Mouse (Mus musculus) cerebral cortex, adult 2 months (tissue): ENCODE measurements around the gene Pax2.

ENCODE experiments used
- WGBS: fragments of 180-500 bp; shearing (Covaris S2); methylation state at CpG from one replicate; pipeline ENCODE4 v1.1.7; 2018; 5-methylcytosine and 5-hydroxymethylcytosine counted together

Gene Pax2

GRCm38 (mm10) chr19:44749061-44749990 lies 6.5 kb upstream of the Pax2 start:
- 4% methylated on average over 18 of the region's 18 CpGs for WGBS

DNA sequence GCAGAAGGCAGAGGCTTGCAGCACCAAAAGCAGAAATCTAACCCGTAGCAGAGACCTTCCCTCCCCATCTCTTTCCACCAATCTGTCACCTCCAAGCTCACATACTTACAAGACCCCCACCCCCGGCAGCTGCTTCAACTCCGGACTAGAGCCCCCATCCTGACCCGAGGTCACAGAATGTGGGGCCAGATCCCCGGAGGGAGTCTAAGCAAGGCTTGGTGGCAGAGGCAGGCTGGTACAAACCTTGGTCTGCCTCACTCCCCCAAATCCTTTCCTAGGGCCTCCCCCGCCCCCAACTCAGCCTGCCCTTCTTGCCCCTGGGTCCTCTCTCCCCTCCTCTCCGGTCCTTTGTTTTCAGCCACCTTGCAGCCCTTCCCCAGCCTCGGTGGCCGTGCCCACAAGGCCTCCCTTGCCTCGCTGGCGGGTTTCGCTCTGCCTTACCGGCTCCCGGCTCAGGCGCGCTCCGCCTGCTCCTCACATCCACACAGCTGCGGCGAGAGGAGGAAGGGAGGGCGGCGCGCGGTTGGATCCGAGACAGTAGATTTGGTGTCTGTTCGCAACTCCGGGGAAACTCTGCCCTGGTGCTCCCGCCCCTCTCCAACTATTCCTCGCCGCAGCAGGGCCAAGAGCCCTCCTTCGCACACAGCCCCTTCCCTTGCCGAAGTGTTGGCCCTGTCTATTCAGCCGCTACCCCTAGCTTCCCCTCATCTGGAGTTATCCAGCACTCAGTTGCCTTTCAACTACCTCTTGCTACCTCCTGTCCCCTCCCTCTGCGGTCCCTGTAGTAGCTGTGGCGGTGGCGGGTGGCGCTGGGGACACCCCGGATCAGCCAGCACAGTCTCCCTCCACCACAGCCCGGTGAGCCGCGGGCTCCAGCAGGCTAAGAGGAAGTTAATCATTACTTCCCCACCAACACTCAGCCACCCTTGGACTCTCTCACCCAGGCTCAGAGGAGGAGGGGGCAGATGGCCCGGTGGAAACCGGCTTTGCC lies 5.5 kb upstream of the Pax2 start:
- 2% methylated on average over 42 of the region's 42 CpGs for WGBS

DNA sequence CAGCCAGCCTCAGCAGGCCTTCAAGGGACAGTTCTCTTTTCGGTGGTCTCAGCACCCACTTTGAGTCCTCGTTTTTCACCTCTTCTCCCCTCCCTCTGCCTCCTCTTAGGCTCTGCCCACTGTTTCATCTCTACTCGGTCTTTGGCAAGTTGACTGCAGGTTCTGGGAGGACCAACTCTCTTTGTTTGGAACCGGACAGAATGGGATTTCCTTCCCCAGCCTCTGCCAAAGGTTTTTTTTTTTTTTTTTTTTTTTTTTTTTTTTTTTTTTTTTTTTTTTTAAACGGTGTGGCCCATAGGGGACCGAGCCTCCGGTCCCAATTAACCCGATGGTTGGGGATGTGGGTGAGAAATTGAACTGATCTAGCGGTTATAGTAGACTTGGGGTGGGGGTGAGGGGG lies 4.8 kb upstream of the Pax2 start:
- WGBS, result 0% methylated on average over 9 of the region's 9 CpGs

DNA sequence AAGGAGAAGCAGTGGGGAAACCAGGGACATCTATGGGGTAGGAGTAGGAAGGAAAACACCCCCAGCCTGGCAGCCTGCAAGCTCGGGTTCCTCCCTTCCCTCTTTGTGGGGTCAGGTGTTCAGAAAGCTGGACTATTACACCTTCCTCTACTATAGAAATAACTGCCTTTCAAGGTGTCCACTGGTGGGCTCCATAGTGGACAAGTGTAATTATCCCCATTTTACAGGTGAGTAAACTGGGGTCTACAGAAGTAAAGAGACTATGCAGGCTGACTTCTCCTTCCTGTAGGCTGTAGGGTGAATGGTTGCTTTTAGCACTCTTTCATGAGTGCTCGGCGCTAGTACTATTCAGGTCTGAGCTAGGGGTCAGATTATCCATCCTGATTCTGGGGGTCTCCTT lies 4.3 kb upstream of the Pax2 start:
- 5% methylated on average over 3 of the region's 3 CpGs for WGBS

DNA sequence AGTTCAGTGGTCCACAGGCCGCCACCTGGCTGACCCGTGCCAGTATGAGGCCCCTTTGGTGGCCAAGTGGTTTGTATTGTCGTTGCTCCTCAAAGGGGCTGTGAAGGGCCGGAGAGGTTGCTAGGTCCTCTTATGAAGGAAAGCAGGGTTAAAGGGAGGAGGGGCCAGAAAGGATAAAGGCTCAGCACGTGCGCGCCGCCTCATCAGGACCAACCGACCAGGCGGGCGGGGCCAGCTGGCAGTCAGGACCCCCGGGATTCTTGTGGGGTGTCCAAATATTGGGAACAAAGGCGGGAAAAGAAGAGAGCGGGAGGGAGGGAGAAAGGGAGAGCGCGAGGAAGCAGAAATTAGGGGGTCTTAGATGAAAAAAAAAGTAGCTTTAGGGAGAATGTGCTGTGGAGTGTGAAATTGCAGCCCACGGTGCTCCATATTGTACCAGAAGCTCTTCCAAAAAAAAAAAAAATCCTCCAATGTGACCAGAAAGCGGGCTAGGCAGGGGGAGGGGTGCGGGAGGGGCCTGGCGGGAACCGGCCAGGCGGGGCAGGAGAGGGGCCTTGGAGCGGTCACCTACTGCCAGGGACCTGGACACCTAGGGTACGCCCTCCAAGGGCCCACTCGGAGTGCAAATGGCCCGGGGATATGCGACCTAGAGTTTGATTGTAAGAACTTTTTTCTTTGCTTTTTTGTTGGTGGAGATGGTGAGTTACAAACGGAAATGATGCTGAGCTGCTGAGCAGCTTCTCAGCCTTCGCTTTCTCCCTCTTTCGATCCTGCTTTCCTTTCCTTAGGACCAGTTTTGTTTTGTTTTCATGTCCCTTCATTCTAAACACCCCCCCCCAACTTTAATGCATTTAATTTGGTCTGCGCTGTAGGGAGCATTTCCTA lies 3.5 kb upstream of the Pax2 start:
- 3% methylated on average over 31 of the region's 31 CpGs for WGBS

DNA sequence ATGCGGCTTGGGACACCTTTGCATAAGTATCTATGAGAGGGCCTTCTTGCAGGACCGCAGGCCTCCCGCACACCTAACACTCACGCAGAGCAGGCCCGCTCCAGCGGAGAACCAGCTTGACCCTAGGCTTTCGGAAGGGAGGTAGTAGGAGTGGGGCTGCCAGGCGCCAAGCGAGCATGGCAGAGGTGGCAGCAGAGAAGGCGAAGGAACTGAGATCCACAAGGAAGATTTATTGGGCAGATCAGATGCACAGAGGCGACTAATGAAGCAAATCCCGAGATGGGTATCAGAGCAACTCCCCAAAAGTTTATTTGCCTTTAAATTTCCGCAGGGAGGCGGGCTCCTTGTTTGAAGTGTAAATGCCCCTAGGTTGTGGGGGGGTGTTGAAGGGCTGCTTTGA lies 2.5 kb upstream of the Pax2 start:
- WGBS, result 5% methylated on average over 14 of the region's 14 CpGs

- WGBS, result 3% methylated on average over 16 of the region's 16 CpGs
Measured at GRCm38 (mm10) chr19:44754461-44755377, 1.1 kb upstream of the Pax2 start.

GRCm38 (mm10) chr19:44755378-44755692 lies 510 bp upstream of the Pax2 start:
- WGBS, result 3% methylated on average over 13 of the region's 13 CpGs

GRCm38 (mm10) chr19:44756421-44757230 lies 781 bp downstream of the Pax2 start:
- WGBS, result under 1% methylated on average over 71 of the region's 71 CpGs

DNA sequence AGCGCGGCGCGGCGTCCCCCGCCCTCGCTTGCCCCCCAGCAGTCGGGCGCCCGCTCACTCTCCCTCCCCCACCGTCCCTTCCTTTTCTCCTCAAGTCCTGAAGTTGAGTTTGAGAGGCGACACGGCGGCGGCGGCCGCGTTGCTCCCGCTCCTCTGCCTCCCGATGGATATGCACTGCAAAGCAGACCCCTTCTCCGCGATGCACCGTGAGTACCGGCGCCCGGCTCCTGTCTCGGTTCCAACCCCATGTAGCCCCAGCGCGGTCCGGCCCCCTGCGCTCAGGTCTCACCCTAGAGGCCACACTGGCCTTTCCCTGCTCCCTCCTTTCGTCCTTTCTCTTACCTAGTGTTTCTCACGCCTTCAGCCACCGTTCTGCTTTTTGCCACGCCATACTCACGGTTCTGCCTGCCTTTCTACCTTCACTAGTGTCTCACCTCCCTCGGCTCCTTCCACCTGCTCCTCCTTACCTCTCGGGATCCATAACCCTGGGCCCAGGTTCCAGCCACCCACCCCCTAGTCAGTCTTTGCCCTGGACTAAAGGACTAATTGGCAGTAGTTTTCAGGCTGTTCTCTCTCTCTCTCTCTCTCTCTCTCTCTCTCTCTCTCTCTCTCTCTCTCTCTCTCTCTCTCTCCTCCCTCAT lies 1.5 kb downstream of the Pax2 start:
- WGBS, result 2% methylated on average over 38 of the region's 38 CpGs

GRCm38 (mm10) chr19:44758846-44759245 lies 3.0 kb downstream of the Pax2 start:
- WGBS, result 3% methylated on average over 28 of the region's 28 CpGs

GRCm38 (mm10) chr19:44759531-44760118 lies 3.8 kb downstream of the Pax2 start:
- WGBS, result 3% methylated on average over 37 of the region's 37 CpGs

DNA sequence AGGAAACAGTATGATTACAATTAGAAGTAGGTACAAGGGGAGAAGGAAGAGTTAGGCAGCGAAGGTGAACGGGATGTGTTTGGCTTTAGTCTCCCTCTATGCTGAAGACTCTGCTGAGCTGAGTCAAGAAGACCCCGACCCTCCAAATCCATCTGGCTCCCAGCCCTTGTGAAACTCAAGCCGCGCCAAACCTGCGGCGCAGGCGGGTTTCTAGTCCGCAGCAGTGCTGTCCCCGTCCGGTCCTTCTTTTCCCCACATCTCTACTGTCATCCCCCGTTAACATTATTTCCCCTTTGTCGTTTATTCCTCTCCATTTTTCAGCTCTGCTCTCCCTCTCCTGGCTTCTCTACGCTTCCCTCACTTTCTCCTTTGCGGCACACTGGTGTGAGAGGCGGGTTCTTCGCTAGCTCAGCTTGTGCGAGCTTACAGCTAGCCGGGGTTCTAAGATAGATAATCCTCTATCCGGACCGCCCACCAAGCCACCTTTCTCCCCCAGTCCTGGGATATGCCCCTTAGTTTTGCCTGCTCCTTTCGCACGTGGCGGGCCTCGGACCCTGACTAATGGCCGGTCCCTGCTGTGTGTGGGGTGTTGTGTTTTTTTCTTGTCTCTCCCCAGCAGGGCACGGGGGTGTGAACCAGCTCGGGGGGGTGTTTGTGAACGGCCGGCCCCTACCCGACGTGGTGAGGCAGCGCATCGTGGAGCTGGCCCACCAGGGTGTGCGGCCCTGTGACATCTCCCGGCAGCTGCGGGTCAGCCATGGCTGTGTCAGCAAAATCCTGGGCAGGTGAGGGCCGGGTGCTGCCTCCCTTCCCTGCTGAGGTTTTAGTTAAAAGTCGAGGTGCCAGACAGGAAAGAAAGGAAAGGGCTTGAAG lies 4.7 kb downstream of the Pax2 start:
- 4% methylated on average over 39 of the region's 39 CpGs for WGBS

DNA sequence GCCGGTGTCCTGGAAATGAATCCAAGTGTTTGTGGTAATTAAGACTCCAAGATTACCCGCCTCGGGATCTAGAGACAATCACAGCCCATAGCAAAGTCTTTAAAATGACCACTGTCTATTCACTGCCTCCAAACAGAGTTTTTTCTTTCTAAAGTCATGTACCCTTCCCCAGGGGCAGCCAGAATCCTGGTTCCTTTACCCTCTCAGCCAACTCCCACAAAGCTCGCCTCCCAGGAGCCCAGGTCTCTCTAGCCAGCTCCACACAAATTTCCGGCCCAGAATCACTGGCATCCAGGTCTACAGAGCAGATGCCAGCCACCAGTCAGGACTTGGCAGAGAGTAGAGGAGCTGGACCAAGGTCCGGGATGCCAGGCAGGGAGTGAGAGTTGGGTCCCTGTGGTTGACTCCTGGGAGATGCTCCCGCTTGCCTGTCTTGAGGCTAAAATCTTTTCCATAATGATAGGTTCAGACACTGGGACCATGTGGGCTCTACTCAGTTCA lies 6.3 kb downstream of the Pax2 start:
- 46% methylated on average over 7 of the region's 7 CpGs for WGBS

- 71% methylated on average over 6 of the region's 6 CpGs for WGBS
Measured at GRCm38 (mm10) chr19:44770268-44771050, 14.6 kb downstream of the Pax2 start.

DNA sequence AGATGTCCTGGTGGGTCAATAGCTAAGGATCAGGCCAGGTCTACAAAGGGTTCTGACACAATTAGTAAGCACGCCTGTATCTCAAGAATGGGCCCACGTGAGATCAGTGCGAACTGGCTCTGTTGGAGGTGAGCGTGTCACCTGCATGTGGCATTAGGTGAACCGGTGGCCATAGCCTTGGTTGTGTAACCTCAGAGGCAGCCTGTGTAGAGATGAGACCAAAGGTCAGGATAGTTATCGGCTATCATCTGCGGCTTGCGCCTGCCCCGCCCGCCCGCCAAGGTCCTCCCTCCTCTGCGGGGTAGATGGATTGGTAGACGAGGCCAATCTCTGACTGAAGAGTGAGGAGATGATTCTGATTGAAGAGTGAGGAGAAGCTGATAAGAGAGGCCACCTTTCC lies 15.7 kb downstream of the Pax2 start:
- 95% methylated on average over 13 of the region's 13 CpGs for WGBS

GRCm38 (mm10) chr19:44781987-44782386 lies 26.1 kb downstream of the Pax2 start:
- WGBS, result 74% methylated on average over 3 of the region's 3 CpGs
